Mouse (Mus musculus) embryonic facial prominence, embryonic 14.5 days (tissue): ENCODE data around the gene Tyw3. TPM values are rescaled to one million over a fixed set of nuclear protein-coding genes. Genes with fewer than 3 reads are reported as not detected.

Source experiments
- ATAC-seq: fragments of 200-750 bp; cut with Nextera tagmentation; 2 replicates; pipeline ENCODE4 v1.8.0; 2017; ENCODE audit warnings: low read depth, moderate number of reproducible peaks, moderate TSS enrichment
- DNase-seq: peaks from one replicate; pipeline ENCODE4 v3.0.0-alpha.2; 2015; ENCODE audit warnings: low spot score
- H3K27ac ChIP-seq: fragments of 300-500 bp; sonication (generic); replicated peaks from 2 replicates; pipeline ENCODE4 v1.5.1; 2014; ENCODE audit warnings: low read depth, mild to moderate bottlenecking, low read length, moderate library complexity
- H3K27me3 ChIP-seq: fragments of 300-500 bp; sonication (generic); replicated peaks from 2 replicates; pipeline ENCODE4 v1.6.1; 2014; ENCODE audit warnings: low read length; ENCODE audit not compliant: control insufficient read depth, insufficient read depth
- H3K36me3 ChIP-seq: fragments of 300-500 bp; sonication (generic); 2 replicates; pipeline ENCODE4 v1.6.1; 2014; ENCODE audit warnings: low read length, mixed read lengths; ENCODE audit not compliant: control insufficient read depth, insufficient read depth
- H3K4me1 ChIP-seq: fragments of 300-500 bp; sonication (generic); 2 replicates; pipeline ENCODE4 v1.6.1; 2014; ENCODE audit warnings: antibody characterized with exemption, low read length; ENCODE audit not compliant: control insufficient read depth, insufficient read depth
- H3K4me2 ChIP-seq: fragments of 300-500 bp; sonication (generic); 2 replicates; pipeline ENCODE4 v1.6.1; 2014; ENCODE audit warnings: low read depth, mild to moderate bottlenecking, low read length, moderate library complexity, mixed read lengths
- H3K4me3 ChIP-seq: fragments of 300-500 bp; sonication (generic); 2 replicates; pipeline ENCODE4 v1.5.1; 2014; ENCODE audit warnings: low read depth, mild to moderate bottlenecking, low read length
- H3K9ac ChIP-seq: fragments of 300-500 bp; sonication (generic); 2 replicates; pipeline ENCODE4 v1.6.1; 2014; ENCODE audit warnings: low read depth, mild to moderate bottlenecking, low read length, moderate library complexity, mixed read lengths
- H3K9me3 ChIP-seq: fragments of 300-500 bp; sonication (generic); 2 replicates; pipeline ENCODE4 v1.6.1; 2016; ENCODE audit warnings: low read length; ENCODE audit not compliant: control insufficient read depth
- WGBS: fragments of 180-500 bp; shearing (Covaris S2); extraction: QIAGEN DNeasy Blood & Tissue Kit; methylation state at CpG from one replicate; pipeline ENCODE4 v1.1.7; 2014; 5-methylcytosine and 5-hydroxymethylcytosine counted together
- polyA plus RNA-seq: library from polyadenylated mRNA; unstranded; fragments of >200 nt; fragmentation: Nextera tagmentation; extraction: Ambion mirVana; gene quantifications from 2 replicates; pipeline ENCODE4 v1.2.1, GENCODE M21; 2014

Gene Tyw3
- polyA plus RNA-seq, 1 experiment from 2014 or later = 13.4 TPM

DNA sequence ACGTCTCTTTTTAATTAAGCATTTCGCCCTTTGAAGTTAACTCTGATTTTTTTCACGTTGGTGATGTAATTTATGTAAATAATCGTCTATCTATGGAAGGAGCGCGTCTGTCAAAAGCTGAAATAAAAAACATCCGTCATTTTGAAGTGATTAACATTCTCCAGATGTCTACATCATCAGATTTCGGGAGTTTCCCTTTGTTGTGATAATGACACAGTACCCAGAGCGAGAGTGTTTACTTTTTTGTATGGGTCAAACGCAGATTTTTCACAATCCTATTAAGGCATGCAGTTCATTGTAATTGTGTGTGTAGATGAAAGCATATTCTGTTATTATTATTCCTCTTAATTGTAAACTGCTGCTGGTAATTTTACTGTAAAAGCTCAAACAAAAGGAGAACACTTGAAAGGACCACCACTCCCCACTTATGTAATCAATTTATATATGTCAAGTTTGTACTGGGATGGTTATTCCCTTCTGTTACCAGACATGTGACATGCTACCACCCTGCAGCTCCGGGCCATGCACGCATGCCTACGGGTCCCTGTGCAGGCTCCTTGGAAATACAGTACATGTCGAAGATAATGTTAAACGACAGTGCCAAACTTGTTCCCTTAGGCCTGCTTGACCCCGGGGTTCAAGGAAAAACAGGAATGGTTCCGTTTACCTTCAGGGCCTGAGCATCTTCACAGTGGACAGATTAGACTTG is 46.4 kb downstream of the Tyw3 start:
- WGBS = 14% methylated on average over 17 of the region's 17 CpGs
- no peak overlapping the region for H3K27ac ChIP-seq
- no peak overlapping the region for H3K9ac ChIP-seq
- peak overlapping the region; percentile 5; the same call in 1 of the 2 replicates for H3K4me2 ChIP-seq
- H3K4me1 ChIP-seq = peaks cover 13% of the 10 kb centered on the region
- H3K4me3 ChIP-seq = no peak overlapping the region
- ATAC-seq (peak; percentile 56; the same call in 1 of the 2 replicates), DNase-seq (peak; percentile 42)
- H3K36me3 ChIP-seq = no peaks in the 10 kb centered on the region
- peaks cover 23% of the 10 kb centered on the region; the same call in 1 of the 2 replicates for H3K27me3 ChIP-seq
- no peaks in the 10 kb centered on the region for H3K9me3 ChIP-seq

DNA sequence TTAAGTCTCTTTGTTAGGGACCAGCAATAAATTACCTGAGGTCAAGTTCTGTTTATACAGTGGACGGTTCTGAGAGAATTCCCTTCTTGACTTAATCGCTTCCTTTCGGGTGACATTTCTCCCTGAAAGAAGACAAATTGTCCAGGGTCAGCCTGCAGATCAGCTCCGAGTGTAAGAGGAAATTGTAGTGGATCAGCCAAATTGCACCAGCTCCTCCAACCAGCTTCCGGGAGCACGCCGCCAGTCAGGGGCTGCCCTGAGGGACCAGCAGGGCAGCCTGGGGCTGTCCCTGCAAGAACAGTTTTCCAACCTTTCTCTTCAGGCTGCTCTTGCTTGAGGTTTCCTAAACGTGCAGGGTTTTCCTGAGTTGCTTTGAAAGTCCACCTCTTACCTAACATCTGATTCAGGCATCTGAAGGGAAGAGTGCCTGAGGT is 48.0 kb downstream of the Tyw3 start:
- Histone ChIP-seq H3K27ac (no peak overlapping the region), H3K4me1 (peaks cover 13% of the 10 kb centered on the region), H3K27me3 (peaks cover 23% of the 10 kb centered on the region; the same call in 1 of the 2 replicates), H3K9ac (no peak overlapping the region), H3K9me3 (no peaks in the 10 kb centered on the region), H3K4me2 (no peak overlapping the region), H3K36me3 (no peaks in the 10 kb centered on the region), H3K4me3 (no peak overlapping the region)
- DNase-seq (no peak), ATAC-seq (no peak)
- 19% methylated on average over 8 of the region's 8 CpGs for WGBS

DNA sequence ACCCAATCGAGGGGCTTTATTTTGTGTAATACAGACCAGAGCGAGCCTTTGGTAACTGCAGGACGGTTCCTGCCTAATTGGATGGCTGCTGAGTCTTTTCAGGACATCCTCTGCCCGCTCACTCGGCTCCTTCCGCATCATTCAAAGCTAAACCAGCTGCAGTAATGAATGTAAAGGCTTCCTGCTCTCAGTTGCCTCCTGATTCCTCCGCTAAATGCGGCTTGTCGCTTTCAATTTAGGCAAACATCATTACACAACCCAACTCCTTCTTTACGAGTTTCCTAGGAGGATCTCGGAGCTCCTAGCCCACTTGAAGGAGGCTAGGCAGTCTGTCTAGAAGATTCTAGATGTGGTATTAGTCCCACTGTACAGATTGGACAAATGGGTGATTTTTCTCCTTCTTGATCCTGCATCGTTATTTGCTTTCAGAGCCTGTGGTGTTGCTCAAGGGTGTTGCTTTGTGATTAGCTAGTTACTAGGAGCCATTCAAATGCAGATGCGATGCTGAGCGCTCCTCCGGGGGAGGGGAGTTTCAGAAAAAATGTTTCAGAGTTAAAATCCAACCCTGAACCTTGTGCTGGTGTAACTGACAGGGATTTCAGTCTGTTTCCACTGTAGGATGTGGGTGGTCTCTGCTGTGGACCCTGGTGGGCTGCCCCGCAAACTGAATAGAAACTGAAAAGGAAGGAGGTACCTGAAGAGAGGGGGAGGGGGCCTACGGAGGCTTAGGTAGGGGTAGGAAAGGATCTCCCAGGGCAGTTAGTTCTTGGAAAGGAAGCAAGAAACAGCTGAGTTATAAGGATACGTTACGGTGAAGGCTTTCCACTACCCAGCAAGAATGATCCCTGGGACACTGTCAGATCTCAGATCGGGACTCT is 49.1 kb downstream of the Tyw3 start:
- no peaks in the 10 kb centered on the region for H3K36me3 ChIP-seq
- ATAC-seq (no peak; the same call in 1 of the 2 replicates), DNase-seq (peak; percentile 67)
- peak overlapping the region; percentile 31 for H3K4me2 ChIP-seq
- no peak overlapping the region for H3K9ac ChIP-seq
- H3K9me3 ChIP-seq = no peaks in the 10 kb centered on the region
- 7% methylated on average over 20 of the region's 20 CpGs for WGBS
- peaks cover 13% of the 10 kb centered on the region for H3K4me1 ChIP-seq
- H3K27me3 ChIP-seq = peaks cover 23% of the 10 kb centered on the region; the same call in 1 of the 2 replicates
- H3K27ac ChIP-seq = no peak overlapping the region
- H3K4me3 ChIP-seq = no peak overlapping the region; the same call in 1 of the 2 replicates

DNA sequence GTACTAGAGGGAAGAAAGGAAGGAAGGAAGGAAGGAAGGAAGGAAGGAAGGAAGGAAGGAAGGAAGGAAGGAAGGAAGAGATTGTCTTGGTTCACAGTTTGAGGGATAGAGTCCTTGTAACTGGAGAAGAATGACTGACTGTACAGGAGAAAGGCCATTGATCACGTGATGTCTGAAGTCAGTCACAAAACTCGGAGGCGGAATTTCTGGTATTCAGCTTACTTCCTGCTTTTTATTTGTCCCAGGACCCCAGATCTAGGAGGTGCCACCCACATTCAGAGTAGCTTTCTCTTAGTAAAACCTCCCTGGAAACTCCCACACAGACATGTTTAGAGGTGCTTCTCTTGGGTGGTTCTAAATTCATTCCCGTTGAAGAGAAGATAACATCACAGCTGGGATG is 50.7 kb downstream of the Tyw3 start:
- no peak overlapping the region for H3K9ac ChIP-seq
- H3K4me1 ChIP-seq = peaks cover 11% of the 10 kb centered on the region
- H3K9me3 ChIP-seq = no peaks in the 10 kb centered on the region
- H3K36me3 ChIP-seq = no peaks in the 10 kb centered on the region
- DNase-seq (no peak), ATAC-seq (no peak)
- WGBS = 36% methylated on average over 4 of the region's 4 CpGs
- no peak overlapping the region for H3K4me2 ChIP-seq
- H3K27ac ChIP-seq = no peak overlapping the region
- H3K4me3 ChIP-seq = no peak overlapping the region
- peaks cover 18% of the 10 kb centered on the region; the same call in 1 of the 2 replicates for H3K27me3 ChIP-seq

DNA sequence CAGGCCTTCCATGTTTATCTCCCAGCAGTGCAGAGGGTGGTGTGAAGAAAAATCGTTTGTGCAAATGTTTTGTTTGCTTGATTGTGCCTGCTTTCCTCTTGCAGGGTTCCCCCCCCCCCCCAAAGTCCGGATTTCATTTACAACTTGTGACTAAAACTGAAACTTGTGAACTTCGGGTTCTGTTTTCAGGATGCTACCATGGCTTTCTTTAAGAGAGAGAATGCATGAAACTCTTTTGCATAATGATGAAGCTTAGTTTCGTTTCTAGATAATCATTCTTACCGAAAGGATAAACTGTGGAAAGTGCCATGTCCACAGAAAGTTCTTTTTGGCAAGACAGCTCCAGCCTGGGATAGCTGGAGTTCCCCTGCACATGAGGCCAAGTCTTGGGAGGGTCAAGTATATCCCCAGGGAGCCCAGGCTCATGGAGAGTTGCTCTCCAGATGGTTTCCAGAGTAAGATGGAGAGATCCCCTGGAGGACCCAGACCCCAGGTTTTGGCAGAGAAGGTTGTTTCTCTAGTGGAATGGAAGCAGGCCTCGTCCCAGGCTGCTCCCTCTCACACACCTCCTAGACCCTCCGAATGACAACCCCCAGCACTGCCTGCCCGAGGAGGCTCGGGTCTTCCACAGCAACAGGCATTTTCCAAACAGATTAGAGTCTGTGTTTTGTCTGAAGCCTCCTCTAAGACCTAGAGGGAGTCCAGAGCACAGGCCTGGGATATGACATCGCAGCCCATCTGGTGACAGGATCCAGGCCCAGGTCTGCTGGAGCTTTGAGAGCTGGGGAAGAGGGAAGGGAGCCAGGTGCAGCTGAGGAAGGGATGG is 56.6 kb downstream of the Tyw3 start:
- H3K9me3 ChIP-seq = no peaks in the 10 kb centered on the region
- ATAC-seq = peak; percentile 90; the same call in 1 of the 2 replicates
- 54% methylated on average over 10 of the region's 10 CpGs for WGBS
- H3K4me2 ChIP-seq = no peak overlapping the region
- no peak overlapping the region for H3K4me3 ChIP-seq
- peak; percentile 68 for DNase-seq
- peak overlapping the region; percentile 33; the same call in 1 of the 2 replicates for H3K27ac ChIP-seq
- H3K27me3 ChIP-seq = no peaks in the 10 kb centered on the region
- no peak overlapping the region for H3K9ac ChIP-seq
- no peaks in the 10 kb centered on the region; the same call in 1 of the 2 replicates for H3K4me1 ChIP-seq
- H3K36me3 ChIP-seq = no peaks in the 10 kb centered on the region

DNA sequence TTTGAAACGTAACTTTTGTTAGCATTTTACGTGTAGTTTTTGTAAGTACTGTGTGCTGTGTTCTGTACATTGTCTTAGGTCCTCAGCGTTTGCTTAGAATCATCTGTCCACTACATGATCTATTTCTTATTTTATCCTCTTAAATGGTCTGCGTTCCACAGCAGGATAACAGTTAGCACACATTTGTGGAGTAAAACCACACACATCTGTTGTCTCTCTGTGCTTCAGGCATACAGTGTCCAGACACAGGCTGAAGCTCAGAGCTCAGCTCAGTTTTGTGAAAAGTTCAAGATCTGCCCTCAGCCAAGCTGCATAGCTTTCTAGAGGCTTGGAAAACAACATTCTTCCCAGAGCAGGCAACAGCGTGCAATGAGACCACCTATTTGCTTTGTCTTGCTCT is 60.8 kb downstream of the Tyw3 start:
- Histone ChIP-seq H3K27ac (no peak overlapping the region), H3K9ac (no peak overlapping the region), H3K4me1 (no peaks in the 10 kb centered on the region; the same call in 1 of the 2 replicates), H3K9me3 (no peaks in the 10 kb centered on the region), H3K4me3 (no peak overlapping the region), H3K4me2 (no peak overlapping the region), H3K27me3 (no peaks in the 10 kb centered on the region), H3K36me3 (no peaks in the 10 kb centered on the region)
- 70% methylated on average over 5 of the region's 5 CpGs for WGBS
- ATAC-seq (peak; percentile 38; the same call in 1 of the 2 replicates), DNase-seq (peak; percentile 28)

DNA sequence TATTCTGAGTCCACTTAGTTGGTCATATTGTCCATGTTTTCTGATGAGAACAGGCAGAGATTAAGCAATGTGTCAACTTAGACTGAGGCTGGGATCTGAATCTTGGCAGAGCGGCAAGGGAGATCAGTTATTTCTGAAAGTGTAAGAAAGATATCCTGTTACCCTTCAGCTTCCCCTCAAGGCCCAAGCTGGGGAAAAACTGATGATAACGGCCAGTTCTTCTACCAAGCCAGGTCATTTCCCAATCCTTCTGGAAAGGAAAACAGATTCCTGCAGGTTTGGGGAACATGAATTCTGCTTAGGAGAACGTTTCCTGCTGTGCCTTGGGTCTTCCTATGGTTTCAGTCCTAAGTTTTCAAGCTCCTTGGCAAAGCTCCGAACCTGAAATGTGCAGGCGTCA is 63.7 kb downstream of the Tyw3 start:
- no peak for ATAC-seq
- WGBS = 55% methylated on average over 5 of the region's 5 CpGs
- Histone ChIP-seq H3K36me3 (no peaks in the 10 kb centered on the region), H3K27me3 (no peaks in the 10 kb centered on the region), H3K4me3 (no peak overlapping the region), H3K4me1 (peaks cover 15% of the 10 kb centered on the region), H3K9ac (no peak overlapping the region), H3K27ac (no peak overlapping the region), H3K9me3 (no peaks in the 10 kb centered on the region), H3K4me2 (no peak overlapping the region)
- DNase-seq = peak; percentile 21

DNA sequence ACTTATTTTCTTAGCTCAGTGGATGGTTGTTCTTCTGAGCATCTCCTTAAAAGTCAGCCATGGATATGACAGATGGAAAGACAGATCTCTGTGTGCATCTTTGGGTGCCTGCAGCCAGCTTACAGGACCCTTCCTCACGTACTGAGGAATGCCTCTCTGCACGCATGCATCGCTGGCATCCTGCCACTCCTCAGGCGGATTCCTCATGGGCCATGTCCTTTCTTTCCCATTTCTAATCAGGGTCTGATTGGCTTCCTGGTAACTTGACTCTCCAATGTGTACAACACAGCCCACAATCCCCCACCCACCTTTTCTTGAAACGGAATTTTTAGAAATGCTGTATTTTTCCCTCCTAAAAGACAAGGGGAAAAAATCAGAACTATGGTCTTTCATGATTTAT is 67.9 kb downstream of the Tyw3 start:
- no peak overlapping the region for H3K9ac ChIP-seq
- H3K4me3 ChIP-seq = no peak overlapping the region
- DNase-seq (peak; percentile 83), ATAC-seq (peak; percentile 62; the same call in 1 of the 2 replicates)
- H3K9me3 ChIP-seq = no peaks in the 10 kb centered on the region
- H3K4me2 ChIP-seq = peak overlapping the region; percentile 11; the same call in 1 of the 2 replicates
- no peak overlapping the region; the same call in 1 of the 2 replicates for H3K27ac ChIP-seq
- H3K4me1 ChIP-seq = peaks cover 15% of the 10 kb centered on the region
- no peaks in the 10 kb centered on the region for H3K36me3 ChIP-seq
- peaks cover 3% of the 10 kb centered on the region; the same call in 1 of the 2 replicates for H3K27me3 ChIP-seq
- 15% methylated on average over 5 of the region's 5 CpGs for WGBS
